Mouse (Mus musculus) retina, adult 2 months (tissue): ENCODE measurements at regions not wholly inside any gene's neighbourhood (a gene's known extent, or its start where the extent isn't known, plus 50 kb on each side); places are given as distances from the start of the nearest gene placed in this dataset.

ENCODE experiments used
- DNase-seq: peaks from one replicate; pipeline ENCODE4 v3.0.0-alpha.2; 2012; ENCODE audit warnings: low read depth, low spot score

- DNase-seq, result no peak
These were observed 271.7 kb downstream of the Gm11361 start for GRCm38 (mm10) chr13:28528898-28529511.

- DNase-seq, result no peak
These were observed 269.0 kb downstream of the Gm11361 start for GRCm38 (mm10) chr13:28526299-28526698.

- DNase-seq, result no peak
These were observed 267.1 kb downstream of the Gm11361 start for GRCm38 (mm10) chr13:28524411-28524810.

- DNase-seq, result no peak
These were observed 262.8 kb downstream of the Gm11361 start for GRCm38 (mm10) chr13:28520127-28520482.

GRCm38 (mm10) chr13:28519383-28520126, 262.2 kb downstream of the Gm11361 start:
- DNase-seq, result no peak

- no peak for DNase-seq
These were observed 259.8 kb downstream of the Gm11361 start for GRCm38 (mm10) chr13:28517161-28517560.

GRCm38 (mm10) chr13:28516636-28517035, 259.3 kb downstream of the Gm11361 start:
- DNase-seq, result no peak

- no peak for DNase-seq
These were observed 256.9 kb downstream of the Gm11361 start for GRCm38 (mm10) chr13:28514245-28514644.

- no peak for DNase-seq
These were observed 256.0 kb downstream of the Gm11361 start for GRCm38 (mm10) chr13:28513336-28513735.

GRCm38 (mm10) chr13:28512573-28513334, 255.4 kb downstream of the Gm11361 start:
- DNase-seq, result no peak

GRCm38 (mm10) chr13:28508184-28508583, 250.9 kb downstream of the Gm11361 start:
- DNase-seq, result no peak

- no peak for DNase-seq
These were observed 250.5 kb downstream of the Gm11361 start for GRCm38 (mm10) chr13:28507783-28508182.

- no peak for DNase-seq
These were observed 247.0 kb downstream of the Gm11361 start for GRCm38 (mm10) chr13:28504340-28504739.

GRCm38 (mm10) chr13:28502171-28502570, 244.8 kb downstream of the Gm11361 start:
- DNase-seq, result no peak

- DNase-seq, result no peak
These were observed 243.4 kb downstream of the Gm11361 start for GRCm38 (mm10) chr13:28500697-28501096.

- DNase-seq, result no peak
These were observed 240.2 kb downstream of the Gm11361 start for GRCm38 (mm10) chr13:28497483-28497882.

GRCm38 (mm10) chr13:28492015-28492414, 234.7 kb downstream of the Gm11361 start:
- no peak for DNase-seq

GRCm38 (mm10) chr13:28483727-28484126, 226.4 kb downstream of the Gm11361 start:
- DNase-seq, result no peak

GRCm38 (mm10) chr13:28481224-28481965, 224.1 kb downstream of the Gm11361 start:
- no peak for DNase-seq

- no peak for DNase-seq
These were observed 208.8 kb downstream of the Gm11361 start for GRCm38 (mm10) chr13:28466151-28466550.

- DNase-seq, result no peak
These were observed 208.0 kb downstream of the Gm11361 start for GRCm38 (mm10) chr13:28465187-28465880.
